Mouse (Mus musculus) small intestine, adult 2 months (tissue): ENCODE data around the gene Stxbp6. TPM values are rescaled to one million over a fixed set of nuclear protein-coding genes. Genes with fewer than 3 reads are reported as not detected.

ENCODE experiments used
- H3K27ac ChIP-seq: fragments of 200-500 bp; 2 replicates; pipeline ENCODE4 v1.5.1; 2012; ENCODE audit warnings: low read depth, low read length, control low read depth, inconsistent platforms; ENCODE audit not compliant: insufficient read depth
- H3K27me3 ChIP-seq: fragments of 200-500 bp; 2 replicates; pipeline ENCODE4 v1.6.1; 2012; ENCODE audit warnings: mild to moderate bottlenecking, moderate library complexity, low read length, inconsistent platforms; ENCODE audit not compliant: control insufficient read depth, insufficient read depth
- H3K36me3 ChIP-seq: fragments of 200-500 bp; 2 replicates; pipeline ENCODE4 v1.6.1; 2012; ENCODE audit warnings: mild to moderate bottlenecking, low read length, control low read depth, inconsistent platforms; ENCODE audit not compliant: control insufficient read depth, insufficient read depth
- H3K4me1 ChIP-seq: fragments of 200-500 bp; 2 replicates; pipeline ENCODE4 v1.6.1; 2012; ENCODE audit warnings: low read length, inconsistent platforms, mixed read lengths; ENCODE audit not compliant: control insufficient read depth, insufficient read depth, insufficient read length
- H3K4me3 ChIP-seq: fragments of 200-500 bp; 2 replicates; pipeline ENCODE4 v1.5.1; 2012; ENCODE audit warnings: low read depth, mild to moderate bottlenecking, control low read depth, inconsistent platforms, low read length, moderate library complexity
- CTCF ChIP-seq: fragments of 200-500 bp; IDR thresholded peaks from 2 replicates; pipeline ENCODE4 v1.5.1; 2012; ENCODE audit warnings: low read depth, mild to moderate bottlenecking, control low read depth, inconsistent platforms, low read length, moderate library complexity, mixed read lengths; ENCODE audit not compliant: insufficient replicate concordance, insufficient read length; ENCODE audit errors: extremely low read depth
- POLR2A ChIP-seq: fragments of 200-500 bp; IDR thresholded peaks from 2 replicates; pipeline ENCODE4 v1.6.1; 2012; ENCODE audit warnings: low read depth, mild to moderate bottlenecking, control low read depth, inconsistent platforms, low read length, moderate library complexity
- WGBS: fragments of 180-500 bp; shearing (Covaris S2); methylation state at CpG from one replicate; pipeline ENCODE4 v1.1.7; 2018; 5-methylcytosine and 5-hydroxymethylcytosine counted together
- polyA plus RNA-seq: library from polyadenylated mRNA; depleted of rRNA; stranded (reverse); fragments of >200 nt; gene quantifications from 2 replicates; pipeline ENCODE4 v1.2.3, GENCODE M21; 2012

The Stxbp6 gene
- polyA plus RNA-seq, 1 experiment, result 3.1 TPM

- H3K27me3 ChIP-seq, result no peaks in the 10 kb centered on the region
- 76% methylated on average over 3 of the region's 3 CpGs for WGBS
Measured at GRCm38 (mm10) chr12:44975266-44975665, 99.2 kb downstream of the Stxbp6 start.

GRCm38 (mm10) chr12:44971477-44971876 is 103.0 kb downstream of the Stxbp6 start:
- Histone ChIP-seq H3K4me1 (no peaks in the 10 kb centered on the region), H3K4me3 (no peak overlapping the region), H3K27ac (no peak overlapping the region), H3K27me3 (no peaks in the 10 kb centered on the region), H3K36me3 (no peaks in the 10 kb centered on the region)
- TF ChIP-seq CTCF, result no peak
- TF ChIP-seq POLR2A, result no peak
- WGBS, result 70% methylated on average over 2 of the region's 2 CpGs

More at GRCm38 (mm10) chr12:44975266-44975665, 99.2 kb downstream of the Stxbp6 start:
- H3K27ac ChIP-seq, result no peak overlapping the region
- no peak overlapping the region for H3K4me3 ChIP-seq
- no peaks in the 10 kb centered on the region for H3K36me3 ChIP-seq
- TF ChIP-seq CTCF (no peak), POLR2A (no peak)
- H3K4me1 ChIP-seq, result no peaks in the 10 kb centered on the region

GRCm38 (mm10) chr12:44967448-44967847 is 107.1 kb downstream of the Stxbp6 start:
- Histone ChIP-seq H3K4me3 (no peak overlapping the region), H3K36me3 (no peaks in the 10 kb centered on the region), H3K27ac (no peak overlapping the region), H3K27me3 (no peaks in the 10 kb centered on the region), H3K4me1 (no peaks in the 10 kb centered on the region)
- TF ChIP-seq POLR2A, result no peak
- TF ChIP-seq CTCF, result no peak
- WGBS, result 73% methylated on average over 1 of the region's 1 CpGs

GRCm38 (mm10) chr12:44957474-44957873 is 117.0 kb downstream of the Stxbp6 start:
- WGBS, result 95% methylated on average over 3 of the region's 3 CpGs
- Histone ChIP-seq H3K4me1 (no peaks in the 10 kb centered on the region), H3K27ac (no peak overlapping the region), H3K36me3 (no peaks in the 10 kb centered on the region), H3K4me3 (no peak overlapping the region), H3K27me3 (no peaks in the 10 kb centered on the region)
- TF ChIP-seq CTCF (no peak), POLR2A (no peak)

GRCm38 (mm10) chr12:44953121-44953520 is 121.4 kb downstream of the Stxbp6 start:
- Histone ChIP-seq H3K36me3 (no peaks in the 10 kb centered on the region), H3K27ac (no peak overlapping the region), H3K4me1 (no peaks in the 10 kb centered on the region), H3K4me3 (no peak overlapping the region), H3K27me3 (no peaks in the 10 kb centered on the region)
- 93% methylated on average over 2 of the region's 2 CpGs for WGBS
- TF ChIP-seq CTCF (no peak), POLR2A (no peak)

GRCm38 (mm10) chr12:44952072-44952471 is 122.4 kb downstream of the Stxbp6 start:
- H3K27ac ChIP-seq, result no peak overlapping the region
- no peaks in the 10 kb centered on the region for H3K4me1 ChIP-seq
- WGBS, result 84% methylated on average over 3 of the region's 3 CpGs
- no peaks in the 10 kb centered on the region for H3K27me3 ChIP-seq
- H3K4me3 ChIP-seq, result no peak overlapping the region
- no peaks in the 10 kb centered on the region for H3K36me3 ChIP-seq
- TF ChIP-seq CTCF (no peak), POLR2A (no peak)

GRCm38 (mm10) chr12:44950559-44950958 is 124.0 kb downstream of the Stxbp6 start:
- TF ChIP-seq CTCF, result no peak
- TF ChIP-seq POLR2A, result no peak
- no peak overlapping the region for H3K4me3 ChIP-seq
- H3K27ac ChIP-seq, result no peak overlapping the region
- WGBS, result 87% methylated on average over 2 of the region's 2 CpGs
- no peaks in the 10 kb centered on the region for H3K27me3 ChIP-seq
- no peaks in the 10 kb centered on the region for H3K4me1 ChIP-seq
- H3K36me3 ChIP-seq, result no peaks in the 10 kb centered on the region

GRCm38 (mm10) chr12:44947823-44948222 is 126.7 kb downstream of the Stxbp6 start:
- TF ChIP-seq CTCF (no peak), POLR2A (no peak)
- Histone ChIP-seq H3K36me3 (no peaks in the 10 kb centered on the region), H3K27me3 (no peaks in the 10 kb centered on the region), H3K4me1 (no peaks in the 10 kb centered on the region), H3K4me3 (no peak overlapping the region), H3K27ac (no peak overlapping the region)
- WGBS, result 84% methylated on average over 5 of the region's 5 CpGs
